Comparison of ENCODE assay signal across 13 mouse cellular contexts in the genomic region with DNA sequence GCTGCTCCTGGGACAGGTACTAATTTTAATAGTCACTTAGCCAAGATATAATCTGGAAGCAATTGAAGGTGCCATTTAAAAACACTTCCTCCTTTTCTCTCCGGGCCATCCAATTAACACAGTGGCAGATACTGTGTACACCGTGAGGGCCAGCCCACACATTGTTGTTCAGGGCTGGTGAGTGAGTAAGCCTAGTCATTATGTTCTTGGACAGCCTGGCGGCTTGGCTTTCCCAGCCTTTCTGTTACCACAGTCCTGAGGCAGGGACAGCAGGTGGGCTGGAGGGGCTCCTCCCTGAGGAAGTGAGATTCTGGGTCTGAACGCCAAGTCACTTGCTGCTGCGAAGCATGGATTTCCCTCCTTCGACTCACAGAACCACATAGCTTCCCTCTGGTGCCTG. TPM values are rescaled to one million over a fixed set of nuclear protein-coding genes. Genes with fewer than 3 reads are reported as not detected.
DNase-seq lines count a peak whose midpoint lies in the region; ATAC-seq lines count a peak whose summit lies in the region.
"Had no signal": no experiment of that assay in that cellular context is flagged by ENCODE, and none has a peak within 500 bp of the region (broad histone marks: within the 10 kb centered on the region; RNA-seq: fewer than 3 reads in every experiment).

No protein-coding gene starts in this region.

- no peaks in the 10 kb centered on the region for H3K9me3 ChIP-seq in hindbrain, embryonic 13.5 days
- H3K9me3 ChIP-seq in hindbrain, embryonic 11.5 days (ENCODE audit: control insufficient read depth, low read length), result no peaks in the 10 kb centered on the region
- H3K9me3 ChIP-seq in megakaryocyte, embryonic 14.5 days, result no peaks in the 10 kb centered on the region
- H3K9me3 ChIP-seq: embryonic facial prominence, embryonic 13.5 days had no signal

- H3K9ac ChIP-seq in hindbrain, embryonic 13.5 days, result no peak overlapping the region
- no peak overlapping the region for H3K9ac ChIP-seq in hindbrain, embryonic 11.5 days (ENCODE audit: low read depth, low read length)
- H3K9ac ChIP-seq: embryonic facial prominence, embryonic 13.5 days had no signal

- no peak overlapping the region for H3K4me3 ChIP-seq in hindbrain, embryonic 13.5 days
- H3K4me3 ChIP-seq in hindbrain, embryonic 11.5 days (ENCODE audit: low read depth, low read length), result no peak overlapping the region
- H3K4me3 ChIP-seq in megakaryocyte, embryonic 14.5 days (replicated peaks), result peak overlapping the region; percentile 1
- H3K4me3 ChIP-seq: embryonic facial prominence, embryonic 13.5 days had no signal

- 75% methylated on average over 6 of the region's 6 CpGs for WGBS in hindbrain, embryonic 13.5 days
- WGBS in hindbrain, embryonic 11.5 days, result 67% methylated on average over 6 of the region's 6 CpGs

- no peak for ATAC-seq in hindbrain, embryonic 13.5 days (ENCODE audit: low FRiP score)
- ATAC-seq in hindbrain, embryonic 11.5 days (ENCODE audit: low FRiP score), result no peak

- no peak for DNase-seq in hindbrain, embryonic 11.5 days (ENCODE audit: low spot score)
- DNase-seq in B cell, adult 2 months, result peak; percentile 34
- peak; percentile 55 for DNase-seq in Muller cell, postnatal 12 days (ENCODE audit: inconsistent ontology term)
- DNase-seq in left cerebral cortex, postnatal 25 days (ENCODE audit: low spot score in 2 of 2), result no peak
- no peak for DNase-seq in testis, postnatal 10 days (ENCODE audit: low spot score)
- DNase-seq in ovary, postnatal 36 days (ENCODE audit: low spot score), result no peak
- DNase-seq: cerebellum, adult 2 months; kidney, adult 18-20 months had no signal

- no peak overlapping the region for H3K4me2 ChIP-seq in hindbrain, embryonic 13.5 days
- H3K4me2 ChIP-seq in hindbrain, embryonic 11.5 days (replicated peaks; ENCODE audit: low read depth, low read length), result no peak overlapping the region
- H3K4me2 ChIP-seq: embryonic facial prominence, embryonic 13.5 days had no signal

- no peaks in the 10 kb centered on the region for H3K27me3 ChIP-seq in hindbrain, embryonic 13.5 days
- H3K27me3 ChIP-seq in hindbrain, embryonic 11.5 days (ENCODE audit: control insufficient read depth, insufficient read depth, low read length), result no peaks in the 10 kb centered on the region
- peaks cover 2% of the 10 kb centered on the region for H3K27me3 ChIP-seq in megakaryocyte, embryonic 14.5 days (replicated peaks)
- H3K27me3 ChIP-seq: embryonic facial prominence, embryonic 13.5 days had no signal

- H3K4me1 ChIP-seq in hindbrain, embryonic 13.5 days (replicated peaks), result no peaks in the 10 kb centered on the region
- H3K4me1 ChIP-seq in hindbrain, embryonic 11.5 days (replicated peaks; ENCODE audit: control insufficient read depth, insufficient read depth, low read length), result no peaks in the 10 kb centered on the region
- H3K4me1 ChIP-seq in megakaryocyte, embryonic 14.5 days, result peaks cover 30% of the 10 kb centered on the region
- H3K4me1 ChIP-seq: embryonic facial prominence, embryonic 13.5 days had no signal

- H3K36me3 ChIP-seq in hindbrain, embryonic 13.5 days, result peaks cover 26% of the 10 kb centered on the region
- 0 out of 2 replicates have a peak, but pooled peaks cover 7% of the 10 kb centered on the region for H3K36me3 ChIP-seq in hindbrain, embryonic 11.5 days (ENCODE audit: control insufficient read depth, insufficient read depth, low read length)
- peaks cover 18% of the 10 kb centered on the region for H3K36me3 ChIP-seq in megakaryocyte, embryonic 14.5 days (replicated peaks; ENCODE audit: low read length)

- H3K27ac ChIP-seq in hindbrain, embryonic 13.5 days, result 0 out of 2 replicates have a peak overlapping the region, but pooled peaks have one; percentile 19
- H3K27ac ChIP-seq in hindbrain, embryonic 11.5 days (ENCODE audit: low read depth, low read length), result no peak overlapping the region
- H3K27ac ChIP-seq: embryonic facial prominence, embryonic 13.5 days had no signal

- intact Hi-C loops in left cerebral cortex, postnatal 25 days (cut with DNase I), result no loop called here

RNA-seq across cellular contexts. Expression of a gene that starts 21.6 kb away (rescaled TPM):
- 204 and 206 TPM in 2 replicates for polyA plus RNA-seq in hindbrain, embryonic 13.5 days (2015; fragmentation: Nextera tagmentation; extraction: Ambion mirVana)
- 293 and 305 TPM in 2 replicates for polyA plus RNA-seq in hindbrain, embryonic 11.5 days (2014; fragmentation: Nextera tagmentation; extraction: Ambion mirVana)
- 22.9 and 52.2 TPM in 2 replicates for polyA plus RNA-seq in megakaryocyte, embryonic 14.5 days (2012; ENCODE audit: insufficient read depth, low replicate concordance)
- 100 to 1,000 TPM; 169 to 202 TPM for total RNA-seq in left cerebral cortex, postnatal 25 days (2021)

RNA-seq across cellular contexts. Expression of a gene that starts 26.9 kb away (rescaled TPM):
- 1.8 and 2.2 TPM in 2 replicates for polyA plus RNA-seq in hindbrain, embryonic 13.5 days (2015; fragmentation: Nextera tagmentation; extraction: Ambion mirVana)
- polyA plus RNA-seq in hindbrain, embryonic 11.5 days (2014; fragmentation: Nextera tagmentation; extraction: Ambion mirVana), result 5.0 and 6.1 TPM in 2 replicates
- polyA plus RNA-seq in megakaryocyte, embryonic 14.5 days (2012; ENCODE audit: insufficient read depth, low replicate concordance), result 6.0 TPM in 1 of 2 replicates, not detected in the other
- total RNA-seq in left cerebral cortex, postnatal 25 days (2021), result 1 to 10 TPM; 1.8 to 3.8 TPM

RNA-seq across cellular contexts. Expression of a gene that starts 39.0 kb away (rescaled TPM):
- polyA plus RNA-seq in hindbrain, embryonic 13.5 days (2015; fragmentation: Nextera tagmentation; extraction: Ambion mirVana), result not detected in 2 replicates
- polyA plus RNA-seq in hindbrain, embryonic 11.5 days (2014; fragmentation: Nextera tagmentation; extraction: Ambion mirVana), result not detected in 2 replicates
- not detected in 2 replicates for polyA plus RNA-seq in megakaryocyte, embryonic 14.5 days (2012; ENCODE audit: insufficient read depth, low replicate concordance)
- total RNA-seq in left cerebral cortex, postnatal 25 days (2021), result under 1 TPM; 0.48 to 0.82 TPM
- total RNA-seq: heart, postnatal 25 days had no signal
- polyA plus RNA-seq: embryonic facial prominence, embryonic 13.5 days; liver, embryonic 16.5 days had no signal

Comparison
In these comparisons a context has a peak if more than half of its experiments do, and no peak if none do; other contexts are left out.
1. DNase-seq: peak in B cell, adult 2 months (2 of 2) and Muller cell, postnatal 12 days (single experiment); none in hindbrain, embryonic 11.5 days (single experiment), left cerebral cortex, postnatal 25 days (0 of 2), testis, postnatal 10 days (single experiment) and ovary, postnatal 36 days (single experiment).